Mouse (Mus musculus) spleen, postnatal 10 days (tissue): Measurements from ENCODE around the gene Dock6.
A peak's percentile ranks its signal among the peaks of the same experiment; 100 is the strongest.
"Not testable (repeated sequence)": the region's sequence is repeated elsewhere in the genome, so short reads cannot be mapped to it uniquely, and the experiment has no call there.

ENCODE experiments used
- DNase-seq, 2 experiments: peaks; one replicate each; pipeline ENCODE4 v3.0.0; 2021 to 2022; ENCODE audit warnings: low spot score in 2 of 2

Gene Dock6

GRCm38 (mm10) chr9:21808561-21808960 is 43.9 kb downstream of the Dock6 start:
- peak in 1 of 2 experiments; percentile 36 for DNase-seq

- no peak for DNase-seq
Observed at GRCm38 (mm10) chr9:21806976-21807375, 45.5 kb downstream of the Dock6 start.

GRCm38 (mm10) chr9:21806363-21806762 is 46.1 kb downstream of the Dock6 start:
- no peak for DNase-seq

GRCm38 (mm10) chr9:21803986-21804644 is 48.3 kb downstream of the Dock6 start:
- DNase-seq, result peak; percentile 60 to 87

GRCm38 (mm10) chr9:21801591-21801990 is 50.8 kb downstream of the Dock6 start:
- DNase-seq, result no peak

- DNase-seq, result no peak
Observed at GRCm38 (mm10) chr9:21801121-21801520, 51.3 kb downstream of the Dock6 start.

- DNase-seq, result no peak
Observed at GRCm38 (mm10) chr9:21799010-21799350, 53.5 kb downstream of the Dock6 start.

GRCm38 (mm10) chr9:21798345-21799009 is 54.0 kb downstream of the Dock6 start, which contains the start of gene Kank2:
Gene Kank2 (minus strand): TSS chr9:21798744.
- DNase-seq, result peak; percentile 80 to 88

GRCm38 (mm10) chr9:21797921-21798344 is 54.5 kb downstream of the Dock6 start:
- DNase-seq, result peak; percentile 22 to 49

- no peak for DNase-seq
Observed at GRCm38 (mm10) chr9:21796919-21797318, 55.5 kb downstream of the Dock6 start.

GRCm38 (mm10) chr9:21796259-21796658 is 56.2 kb downstream of the Dock6 start:
- DNase-seq, result no peak

- DNase-seq, result no peak
Observed at GRCm38 (mm10) chr9:21795579-21795978, 56.9 kb downstream of the Dock6 start.

- no peak for DNase-seq
Observed at GRCm38 (mm10) chr9:21794925-21795324, 57.5 kb downstream of the Dock6 start.

GRCm38 (mm10) chr9:21794344-21794834 is 58.0 kb downstream of the Dock6 start:
- DNase-seq, result no peak

GRCm38 (mm10) chr9:21793507-21793906 is 58.9 kb downstream of the Dock6 start:
- not testable (repeated sequence) for DNase-seq

- DNase-seq, result no peak
Observed at GRCm38 (mm10) chr9:21792644-21793043, 59.8 kb downstream of the Dock6 start.

GRCm38 (mm10) chr9:21791861-21792260 is 60.6 kb downstream of the Dock6 start:
- no peak for DNase-seq

GRCm38 (mm10) chr9:21788234-21788633 is 64.2 kb downstream of the Dock6 start:
- no peak for DNase-seq

GRCm38 (mm10) chr9:21787654-21788053 is 64.8 kb downstream of the Dock6 start:
- DNase-seq, result no peak

- DNase-seq, result peak; percentile 45 to 76
Observed at GRCm38 (mm10) chr9:21786906-21787305, 65.5 kb downstream of the Dock6 start.

- DNase-seq, result not testable (repeated sequence)
Observed at GRCm38 (mm10) chr9:21786309-21786708, 66.1 kb downstream of the Dock6 start.

GRCm38 (mm10) chr9:21784517-21785307 is 67.7 kb downstream of the Dock6 start:
- DNase-seq, result no peak
